Mouse (Mus musculus) fat pad, adult 2 months (tissue): ENCODE measurements around the gene Olfr1484.
"Not testable (repeated sequence)": the region's sequence is repeated elsewhere in the genome, so short reads cannot be mapped to it uniquely, and the experiment has no call there.

Experiments used
- DNase-seq: peaks from one replicate; pipeline ENCODE4 v3.0.0-alpha.2; 2011; ENCODE audit warnings: low read depth, low spot score; ENCODE audit errors: extremely low read depth

Olfr1484 gene

GRCm38 (mm10) chr19:13583211-13583610 lies at the start of gene Olfr1484:
Olfr1484 (plus strand) TSS chr19:13583511.
- DNase-seq: no peak

GRCm38 (mm10) chr19:13617075-13617474 lies 33.8 kb downstream of the Olfr1484 start, which contains the start of gene Olfr1487:
Olfr1487 (plus strand) TSS chr19:13617375.
- not testable (repeated sequence) for DNase-seq

GRCm38 (mm10) chr19:13631321-13631720 lies 48.0 kb downstream of the Olfr1484 start, which contains the start of gene Olfr1489:
Olfr1489 (plus strand) TSS chr19:13631621.
- no peak for DNase-seq
